In genomic region chr8:15233241-15233640, GRCm38 (mm10) we compare ENCODE assay signal across 24 mouse cellular contexts.
"Had no signal": no experiment of that assay in that cellular context is flagged by ENCODE, and none has a peak within 500 bp of the region (broad histone marks: within the 10 kb centered on the region; RNA-seq: fewer than 3 reads in every experiment).

No protein-coding gene starts in this region.

- H3K27ac ChIP-seq: layer of hippocampus, adult 2 months; limb, embryonic 10.5 days; limb, embryonic 13.5 days; liver, embryonic 12.5 days; liver, embryonic 15.5 days; lung, embryonic 15.5 days; neural tube, embryonic 12.5 days; neural tube, embryonic 15.5 days; stomach, embryonic 15.5 days had no signal

- ATAC-seq: liver, embryonic 12.5 days had no signal

- H3K27me3 ChIP-seq: limb, embryonic 13.5 days; liver, embryonic 12.5 days; liver, embryonic 15.5 days; lung, embryonic 15.5 days; megakaryocyte, embryonic 14.5 days; neural tube, embryonic 12.5 days; neural tube, embryonic 15.5 days; stomach, embryonic 15.5 days had no signal

- H3K36me3 ChIP-seq: limb, embryonic 10.5 days; limb, embryonic 13.5 days; liver, embryonic 12.5 days; liver, embryonic 15.5 days; lung, embryonic 15.5 days; neural tube, embryonic 12.5 days; neural tube, embryonic 15.5 days; stomach, embryonic 15.5 days had no signal

- H3K4me2 ChIP-seq: limb, embryonic 13.5 days; liver, embryonic 12.5 days; liver, embryonic 15.5 days; lung, embryonic 15.5 days; midbrain, embryonic 11.5 days; neural tube, embryonic 12.5 days; neural tube, embryonic 15.5 days; stomach, embryonic 15.5 days had no signal

- H3K4me1 ChIP-seq: limb, embryonic 10.5 days; limb, embryonic 13.5 days; liver, embryonic 12.5 days; liver, embryonic 15.5 days; lung, embryonic 15.5 days; megakaryocyte, embryonic 14.5 days; neural tube, embryonic 12.5 days; neural tube, embryonic 15.5 days; stomach, embryonic 15.5 days had no signal

- H3K9ac ChIP-seq: limb, embryonic 13.5 days; liver, embryonic 12.5 days; liver, embryonic 15.5 days; lung, embryonic 15.5 days; neural tube, embryonic 12.5 days; neural tube, embryonic 15.5 days; stomach, embryonic 15.5 days had no signal

- DNase-seq: kidney, adult 18-20 months; kidney, adult 9 months; kidney, postnatal 25 days; layer of hippocampus, adult 9-11 months; liver; lung, adult 18-20 months; lung, postnatal 10 days; lung, postnatal 36 days; midbrain, embryonic 14.5 days; right cerebral cortex, postnatal 14 days; spleen, adult 18-20 months; thymus, adult 18-20 months; thymus, postnatal 36 days had no signal

- H3K9me3 ChIP-seq: limb, embryonic 10.5 days; limb, embryonic 13.5 days; liver, embryonic 12.5 days; liver, embryonic 15.5 days; lung, embryonic 15.5 days; neural tube, embryonic 12.5 days; neural tube, embryonic 15.5 days; stomach, embryonic 15.5 days had no signal

- H3K4me3 ChIP-seq: layer of hippocampus, adult 2 months; limb, embryonic 10.5 days; limb, embryonic 13.5 days; liver, embryonic 12.5 days; liver, embryonic 15.5 days; lung, embryonic 15.5 days; megakaryocyte, embryonic 14.5 days; neural tube, embryonic 12.5 days; neural tube, embryonic 15.5 days; stomach, embryonic 15.5 days had no signal
